In the genomic region with DNA sequence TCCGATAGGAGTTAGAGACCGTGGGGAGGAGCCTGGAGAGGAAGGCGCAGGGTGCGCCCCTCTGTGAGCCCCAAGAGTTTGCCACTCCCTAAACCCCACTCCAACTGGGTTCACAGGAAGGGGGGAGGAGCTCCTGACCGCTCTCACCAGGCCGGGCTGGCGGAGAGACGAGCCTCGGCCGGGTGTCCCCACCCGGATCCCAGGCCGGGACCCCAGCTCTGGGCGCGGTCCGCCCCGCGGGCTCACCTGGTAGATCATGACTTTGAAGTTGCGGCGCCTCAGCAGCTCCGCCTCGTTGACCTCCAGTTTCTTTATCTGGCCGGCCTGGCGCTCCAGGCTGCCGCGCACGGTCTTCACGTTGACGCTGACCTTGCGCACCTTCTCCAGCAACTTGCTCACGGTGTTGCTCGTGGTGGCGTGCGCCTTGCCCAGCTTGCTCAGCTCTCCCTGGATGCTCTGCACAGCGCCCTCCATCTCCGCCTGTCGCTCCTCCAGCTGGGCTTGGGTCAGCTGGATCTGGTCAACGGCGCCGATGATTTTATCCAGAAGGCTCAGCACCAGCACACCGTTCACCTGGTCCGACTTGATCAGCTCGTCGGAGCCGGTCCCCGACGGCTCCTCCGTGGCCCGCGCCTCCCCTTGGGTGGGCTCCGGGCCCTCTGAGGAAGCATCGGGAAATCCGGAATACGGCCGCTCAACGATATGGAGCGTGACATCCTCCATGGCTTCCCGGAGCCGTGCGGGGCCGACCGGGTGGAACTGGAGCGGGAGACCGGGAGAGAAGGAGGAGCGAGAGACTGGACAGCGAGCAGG, we compare ENCODE assay signal across 8 mouse cellular contexts. TPM values are rescaled to one million over a fixed set of nuclear protein-coding genes. Genes with fewer than 3 reads are reported as not detected.
DNase-seq lines count a peak whose midpoint lies in the region; ATAC-seq and TF ChIP-seq lines count a peak whose summit lies in the region.

No protein-coding gene starts in this region.

- ATAC-seq in embryonic facial prominence, embryonic 11.5 days (replicated peaks; ENCODE audit: insufficient number of reproducible peaks, low FRiP score, low TSS enrichment, low read depth) = no peak
- peak; percentile 70 for ATAC-seq in lung, postnatal 0 days

- no peaks in the 10 kb centered on the region for H3K36me3 ChIP-seq in embryonic facial prominence, embryonic 11.5 days (replicated peaks; ENCODE audit: control insufficient read depth, insufficient read depth, low read depth, low read length)
- peaks cover 15% of the 10 kb centered on the region; the same call in 1 of the 2 replicates for H3K36me3 ChIP-seq in heart, embryonic 10.5 days
- H3K36me3 ChIP-seq in lung, postnatal 0 days (ENCODE audit: insufficient read depth, low read length) = no peaks in the 10 kb centered on the region

- H3K9me3 ChIP-seq in embryonic facial prominence, embryonic 11.5 days (replicated peaks; ENCODE audit: control insufficient read depth, low read length) = no peaks in the 10 kb centered on the region
- H3K9me3 ChIP-seq in heart, embryonic 10.5 days = no peaks in the 10 kb centered on the region
- H3K9me3 ChIP-seq in lung, postnatal 0 days (ENCODE audit: low read length) = no peaks in the 10 kb centered on the region

- under 1% methylated on average over 65 of the region's 65 CpGs for WGBS in embryonic facial prominence, embryonic 11.5 days
- WGBS in heart, embryonic 10.5 days = under 1% methylated on average over 65 of the region's 65 CpGs
- WGBS in lung, postnatal 0 days = 1% methylated on average over 65 of the region's 65 CpGs

- peak overlapping the region; percentile 52 for H3K4me3 ChIP-seq in left cerebral cortex, adult 2 months
- peak overlapping the region; percentile 44 for H3K4me3 ChIP-seq in embryonic facial prominence, embryonic 11.5 days (ENCODE audit: low read depth, low read length)
- H3K4me3 ChIP-seq in heart, embryonic 10.5 days = peak overlapping the region; percentile 82
- H3K4me3 ChIP-seq in lung, postnatal 0 days (ENCODE audit: low read depth, low read length) = peak overlapping the region; percentile 88

- TF ChIP-seq EP300 in lung, postnatal 0 days (IDR thresholded peaks at IDR 0.05) = peak; percentile 27; the same call in 1 of the 2 replicates

- intact Hi-C loops in left cerebral cortex, adult 2 months (cut with DNase I) = no loop called here

- peak overlapping the region; percentile 82 for H3K4me2 ChIP-seq in embryonic facial prominence, embryonic 11.5 days (ENCODE audit: low read depth, low read length)
- H3K4me2 ChIP-seq in lung, postnatal 0 days (replicated peaks; ENCODE audit: low read depth, low read length) = peak overlapping the region; percentile 80

- peaks cover 50% of the 10 kb centered on the region for H3K27me3 ChIP-seq in embryonic facial prominence, embryonic 11.5 days (ENCODE audit: control insufficient read depth, insufficient read depth, low read length)
- peaks cover 76% of the 10 kb centered on the region for H3K27me3 ChIP-seq in heart, embryonic 10.5 days (ENCODE audit: insufficient read depth, poor library complexity, severe bottlenecking)
- H3K27me3 ChIP-seq in lung, postnatal 0 days (replicated peaks; ENCODE audit: insufficient read depth, low read length) = no peaks in the 10 kb centered on the region

- DNase-seq in left cerebral cortex, adult 2 months (ENCODE audit: extremely low spot score in 1 of 2, low spot score in 2 of 2) = no peak
- no peak for DNase-seq in left cerebral cortex, adult 8-10 months (ENCODE audit: low spot score in 2 of 2)
- peak; percentile 22 for DNase-seq in embryonic facial prominence, embryonic 11.5 days (ENCODE audit: low spot score)
- DNase-seq in heart, embryonic 10.5 days (ENCODE audit: low spot score) = no peak
- DNase-seq in kidney, adult 9 months = peak; percentile 38
- peak; percentile 98 for DNase-seq in lung, postnatal 0 days (ENCODE audit: low spot score)
- peak; percentile 39 for DNase-seq in retina, postnatal 1 day
- DNase-seq in left cerebral cortex, adult 11 months (ENCODE audit: low spot score) = no peak

- peak overlapping the region; percentile 75 for H3K27ac ChIP-seq in left cerebral cortex, adult 2 months
- no peak overlapping the region for H3K27ac ChIP-seq in embryonic facial prominence, embryonic 11.5 days (replicated peaks; ENCODE audit: low read depth, low read length)
- H3K27ac ChIP-seq in heart, embryonic 10.5 days = peak overlapping the region; percentile 95
- peak overlapping the region; percentile 99 for H3K27ac ChIP-seq in lung, postnatal 0 days (ENCODE audit: low read length)

- peak overlapping the region; percentile 30 for H3K9ac ChIP-seq in embryonic facial prominence, embryonic 11.5 days (replicated peaks; ENCODE audit: low read length)
- H3K9ac ChIP-seq in lung, postnatal 0 days (replicated peaks; ENCODE audit: low read depth) = peak overlapping the region; percentile 97

- peaks cover 7% of the 10 kb centered on the region; the same call in 1 of the 2 replicates for H3K4me1 ChIP-seq in embryonic facial prominence, embryonic 11.5 days (ENCODE audit: control insufficient read depth, insufficient read depth, low read length)
- H3K4me1 ChIP-seq in heart, embryonic 10.5 days = peaks cover 67% of the 10 kb centered on the region
- peaks cover 22% of the 10 kb centered on the region for H3K4me1 ChIP-seq in lung, postnatal 0 days (ENCODE audit: insufficient read depth, low read depth, low read length)

- no peak for TF ChIP-seq CTCF in left cerebral cortex, adult 2 months (IDR thresholded peaks at IDR 0.05)
- peak; percentile 27 for TF ChIP-seq CTCF in lung, postnatal 0 days (IDR thresholded peaks at IDR 0.05)

RNA-seq across cellular contexts. Expression of a gene that starts 0.7 kb away (rescaled TPM):
- total RNA-seq in left cerebral cortex, adult 2 months (2021) = 10 to 100 TPM; 19.2 to 22.2 TPM
- total RNA-seq in left cerebral cortex, adult 8-10 months (2022) = 10 to 100 TPM; 18.7 to 20.9 (median 20.8) TPM
- 14.7 and 16.3 TPM in 2 replicates for polyA plus RNA-seq in embryonic facial prominence, embryonic 11.5 days (2014; fragmentation: Nextera tagmentation; extraction: Ambion mirVana)
- 139 and 252 TPM in 2 replicates for polyA plus RNA-seq in heart, embryonic 10.5 days (2016; fragmentation: Nextera tagmentation; extraction: Ambion mirVana)
- polyA plus RNA-seq in lung, postnatal 0 days (2015; fragmentation: Nextera tagmentation; extraction: Ambion mirVana) = 692 and 736 TPM in 2 replicates

RNA-seq across cellular contexts. Expression of a gene that starts 30.6 kb away (rescaled TPM):
- 10 to 100 TPM; 35.7 to 40.9 TPM for total RNA-seq in left cerebral cortex, adult 2 months (2021)
- total RNA-seq in left cerebral cortex, adult 8-10 months (2022) = 10 to 100 TPM; 39.0 to 54.7 (median 46.3) TPM
- 22.5 and 23.5 TPM in 2 replicates for polyA plus RNA-seq in embryonic facial prominence, embryonic 11.5 days (2014; fragmentation: Nextera tagmentation; extraction: Ambion mirVana)
- 33.7 and 41.5 TPM in 2 replicates for polyA plus RNA-seq in heart, embryonic 10.5 days (2016; fragmentation: Nextera tagmentation; extraction: Ambion mirVana)
- polyA plus RNA-seq in lung, postnatal 0 days (2015; fragmentation: Nextera tagmentation; extraction: Ambion mirVana) = 100 and 120 TPM in 2 replicates

RNA-seq across cellular contexts. Expression of a gene that starts 39.3 kb away (rescaled TPM):
- 100 to 1,000 TPM; 442 to 461 TPM for total RNA-seq in left cerebral cortex, adult 2 months (2021)
- total RNA-seq in left cerebral cortex, adult 8-10 months (2022) = 100 to 1,000 TPM; 407 to 438 (median 419) TPM
- 28.0 and 28.4 TPM in 2 replicates for polyA plus RNA-seq in embryonic facial prominence, embryonic 11.5 days (2014; fragmentation: Nextera tagmentation; extraction: Ambion mirVana)
- 54.4 and 66.3 TPM in 2 replicates for polyA plus RNA-seq in heart, embryonic 10.5 days (2016; fragmentation: Nextera tagmentation; extraction: Ambion mirVana)
- polyA plus RNA-seq in lung, postnatal 0 days (2015; fragmentation: Nextera tagmentation; extraction: Ambion mirVana) = 51.3 and 57.2 TPM in 2 replicates

Comparison
In these comparisons a context has a peak if more than half of its experiments do, and no peak if none do; other contexts are left out.
1. DNase-seq: peak in embryonic facial prominence, embryonic 11.5 days (single experiment), kidney, adult 9 months (single experiment), lung, postnatal 0 days (single experiment) and retina, postnatal 1 day (single experiment); none in left cerebral cortex, adult 2 months (0 of 2), left cerebral cortex, adult 8-10 months (0 of 2), heart, embryonic 10.5 days (single experiment) and left cerebral cortex, adult 11 months (single experiment).
2. Peak in every context shown above with its lines, with median percentiles within 50 percentile points of each other: H3K4me3 ChIP-seq.